Mouse (Mus musculus): Measurements from ENCODE around the gene Wfikkn1.

GRCm38 (mm10) chr17:25842509-25842908 lies 38.1 kb downstream of the Wfikkn1 start:
- TF ChIP-seq CTCF (IDR thresholded peaks at IDR 0.05; ENCODE audit: low read depth, low read length): no peak
- no peak for TF ChIP-seq POLR2A (IDR thresholded peaks at IDR 0.05; ENCODE audit: borderline replicate concordance, low read depth, low read length)
